Mouse (Mus musculus) brain, embryonic 18.5 days (tissue): ENCODE results near the gene Grm7.

Source experiments
- DNase-seq: peaks from one replicate; pipeline ENCODE4 v3.0.0-alpha.2; 2012; ENCODE audit warnings: low read depth, low spot score

Gene Grm7

GRCm38 (mm10) chr6:111558588-111558987 lies 913.2 kb downstream of the Grm7 start:
- no peak for DNase-seq

DNA sequence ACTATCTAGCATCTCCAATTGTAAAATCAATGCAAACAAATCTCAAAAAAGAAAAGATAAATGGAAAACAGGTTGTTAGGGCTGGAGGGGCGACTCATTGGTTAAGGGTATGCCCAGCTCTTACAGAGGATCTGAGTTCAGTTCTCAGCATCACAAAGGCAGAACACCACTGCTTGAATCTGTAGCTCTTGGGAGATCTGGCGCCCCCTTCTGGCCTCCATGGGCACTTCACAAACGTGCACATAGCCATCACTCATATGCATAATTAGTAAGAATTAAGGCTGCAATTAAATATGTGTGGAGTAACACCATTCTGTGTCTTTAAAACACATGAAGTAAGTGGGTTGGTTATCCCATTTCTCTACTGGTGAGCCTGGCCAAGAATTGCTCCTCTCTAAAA lies 914.1 kb downstream of the Grm7 start:
- DNase-seq: no peak

- DNase-seq: no peak
Observed at GRCm38 (mm10) chr6:111561347-111561746, 916.0 kb downstream of the Grm7 start.

DNA sequence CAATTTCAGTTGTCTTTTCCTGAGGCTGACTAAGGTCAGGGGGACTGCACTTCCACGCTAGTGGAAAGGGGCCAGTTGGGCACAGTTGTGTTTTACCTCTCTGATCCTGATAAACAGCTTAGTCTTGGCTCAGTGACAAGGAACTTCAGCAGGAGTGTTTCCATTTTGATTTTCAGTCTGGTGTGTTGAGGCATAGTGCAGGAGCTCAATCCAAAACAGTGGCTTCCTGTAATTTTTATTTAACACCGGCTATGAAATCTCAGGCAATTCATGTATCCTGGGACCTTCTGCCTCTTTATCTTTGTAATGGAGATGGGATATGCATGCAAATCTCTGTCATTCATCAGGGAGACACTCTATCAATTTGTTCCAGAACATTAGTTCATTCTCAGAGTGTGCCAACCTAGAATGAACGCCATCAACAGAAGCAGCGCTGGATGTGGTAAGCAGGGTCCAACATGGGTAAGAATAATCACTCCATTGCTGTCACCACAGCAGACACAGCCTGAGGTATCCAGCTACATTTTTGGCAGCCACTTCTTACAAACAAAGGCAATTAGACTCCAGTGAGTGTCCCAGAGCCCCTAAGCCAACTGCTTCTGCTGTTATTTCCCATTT lies 926.2 kb downstream of the Grm7 start:
- no peak for DNase-seq

DNA sequence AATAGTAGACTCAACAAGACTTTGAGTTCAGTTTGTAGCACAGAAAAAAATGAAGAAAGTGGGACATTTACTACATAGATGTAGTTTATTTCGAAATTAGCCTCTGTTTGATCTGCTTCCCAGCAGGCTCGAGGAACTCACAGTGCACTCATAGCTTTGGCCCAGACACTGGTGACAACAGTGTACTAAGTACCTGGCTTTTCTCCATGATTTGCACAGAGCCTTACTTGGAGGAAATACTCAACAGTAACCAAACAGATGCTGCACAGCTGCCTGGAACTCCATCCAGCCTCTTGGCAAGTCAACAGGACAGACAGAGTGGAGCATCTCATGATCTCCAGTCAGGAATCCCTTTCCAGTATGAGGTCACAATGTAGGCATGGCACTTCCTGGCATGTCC lies 939.5 kb downstream of the Grm7 start:
- DNase-seq: no peak

DNA sequence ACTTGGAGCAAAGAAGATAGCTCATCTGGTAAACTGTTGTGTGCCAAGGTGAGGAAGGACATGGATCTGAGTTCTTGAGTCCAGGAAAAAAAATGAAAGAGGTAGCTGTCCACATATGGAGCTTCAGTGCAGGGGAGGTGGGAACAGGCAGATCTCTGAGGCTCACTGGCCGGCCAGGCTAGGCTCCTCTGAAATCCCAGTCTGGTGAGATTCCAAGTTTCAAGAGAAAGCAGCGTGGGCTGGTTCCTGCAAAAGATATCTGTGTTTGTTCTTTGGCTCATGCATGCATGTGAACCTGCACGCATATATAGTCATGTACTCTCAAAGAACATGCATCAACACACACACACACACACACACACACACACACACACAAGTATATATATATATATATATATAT lies 942.2 kb downstream of the Grm7 start:
- DNase-seq: no peak

GRCm38 (mm10) chr6:111601892-111602654 lies 956.7 kb downstream of the Grm7 start:
- no peak for DNase-seq

- no peak for DNase-seq
Observed at GRCm38 (mm10) chr6:111610396-111610795, 965.0 kb downstream of the Grm7 start.

DNA sequence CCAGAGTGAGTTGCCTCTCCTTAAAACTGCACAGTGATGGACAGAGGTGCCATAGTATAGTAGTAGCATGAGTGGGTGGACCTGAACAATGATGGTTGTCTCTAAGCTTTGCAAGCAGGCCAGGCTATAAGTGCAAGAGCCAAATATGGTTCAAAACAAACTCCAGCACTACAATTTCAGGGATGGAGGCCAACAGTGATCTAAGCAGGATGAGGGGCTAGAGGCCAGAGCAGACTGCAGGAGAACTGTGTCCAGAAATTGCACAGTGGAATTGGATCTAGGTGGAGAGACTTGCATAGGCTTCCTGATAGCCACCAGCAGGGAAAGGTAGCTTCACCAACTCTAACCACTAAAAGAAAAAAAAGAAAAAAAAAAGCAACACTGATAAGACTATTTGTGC lies 968.5 kb downstream of the Grm7 start:
- no peak for DNase-seq
